Mouse (Mus musculus) layer of hippocampus, adult 18-20 months (tissue): ENCODE results near the gene Serpina3g. TPM values are rescaled to one million over a fixed set of nuclear protein-coding genes. Genes with fewer than 3 reads are reported as not detected.

Experiments
- DNase-seq, 2 experiments: peaks; one replicate each; pipeline ENCODE4 v3.0.0; 2022; ENCODE audit warnings: low spot score in 2 of 2
- total RNA-seq, 2 experiments: library from RNA; stranded (reverse); gene quantifications; 2 replicates each; pipeline ENCODE4 v1.2.3; 2021

Gene Serpina3g
- total RNA-seq, 2 experiments from 2014 or later, result 2.7 to 3.5 TPM

GRCm38 (mm10) chr12:104279056-104279435 is 43.0 kb downstream of the Serpina3g start:
- no peak for DNase-seq

- peak; percentile 37 to 66 for DNase-seq
Observed at GRCm38 (mm10) chr12:104283380-104283779, 47.3 kb downstream of the Serpina3g start.

GRCm38 (mm10) chr12:104288336-104288735 is 52.3 kb downstream of the Serpina3g start:
- no peak for DNase-seq

GRCm38 (mm10) chr12:104289872-104290271 is 53.8 kb downstream of the Serpina3g start:
- DNase-seq, result no peak

Other genes starting within 250 kb of the Serpina3g start
- not detected for gene Serpina11, start 246.3 kb upstream of the Serpina3g start, total RNA-seq
- under 1 TPM in 1 of 2 experiments, not detected in 1; 0.32 TPM for gene Serpina9, start 222.5 kb upstream of the Serpina3g start, total RNA-seq
- gene Serpina12, start 191.8 kb upstream of the Serpina3g start, total RNA-seq, result not detected
- not detected for gene Serpina5, start 135.1 kb upstream of the Serpina3g start, total RNA-seq
- not detected for gene Serpina3a, start 123.5 kb upstream of the Serpina3g start, total RNA-seq
- gene Serpina3b, start 108.2 kb upstream of the Serpina3g start, total RNA-seq, result not detected
- under 1 TPM; 0.20 to 0.37 TPM for gene Serpina3c, start 82.4 kb upstream of the Serpina3g start, total RNA-seq
- gene Serpina3f, start 21.7 kb upstream of the Serpina3g start, total RNA-seq, result not detected
- gene Serpina3i, start 26.9 kb downstream of the Serpina3g start, total RNA-seq, result under 1 TPM; 0.79 to 0.84 TPM
- gene Serpina3j, start 78.3 kb downstream of the Serpina3g start, total RNA-seq, result not detected
- gene Serpina3k, start 102.2 kb downstream of the Serpina3g start, total RNA-seq, result not detected
- gene Serpina3m, start 102.2 kb downstream of the Serpina3g start, total RNA-seq, result under 1 TPM; 0.36 to 0.37 TPM
- 10 to 100 TPM; 85.3 to 87.4 TPM for gene Serpina3n, start 170.5 kb downstream of the Serpina3g start, total RNA-seq
- gene Gsc, start 237.1 kb downstream of the Serpina3g start, total RNA-seq, result not detected